Mouse (Mus musculus) megakaryocyte progenitor cell, adult 5-6 weeks (primary cell): ENCODE measurements around the gene Chaf1a. TPM values are rescaled to one million over a fixed set of nuclear protein-coding genes. Genes with fewer than 3 reads are reported as not detected.

Experiments
- ATAC-seq: replicated peaks from 2 replicates; pipeline ENCODE4 v1.8.0; 2016; ENCODE audit warnings: mild to moderate bottlenecking, moderate TSS enrichment, inconsistent platforms; ENCODE audit not compliant: poor library complexity
- total RNA-seq, 2 experiments: library from RNA; stranded (forward) in 1 of 2; stranded (reverse) in 1 of 2; fragments of 157-497, 149-512 nt in 1 of 2; fragments of 200-1000 nt in 1 of 2; gene quantifications; 2 replicates each; pipeline versions ENCODE4 v1.2.3 to v1.2.4; 2015 to 2017

Gene Chaf1a
- total RNA-seq, 2 experiments from 2014 or later, result 15.5 to 32.3 TPM

DNA sequence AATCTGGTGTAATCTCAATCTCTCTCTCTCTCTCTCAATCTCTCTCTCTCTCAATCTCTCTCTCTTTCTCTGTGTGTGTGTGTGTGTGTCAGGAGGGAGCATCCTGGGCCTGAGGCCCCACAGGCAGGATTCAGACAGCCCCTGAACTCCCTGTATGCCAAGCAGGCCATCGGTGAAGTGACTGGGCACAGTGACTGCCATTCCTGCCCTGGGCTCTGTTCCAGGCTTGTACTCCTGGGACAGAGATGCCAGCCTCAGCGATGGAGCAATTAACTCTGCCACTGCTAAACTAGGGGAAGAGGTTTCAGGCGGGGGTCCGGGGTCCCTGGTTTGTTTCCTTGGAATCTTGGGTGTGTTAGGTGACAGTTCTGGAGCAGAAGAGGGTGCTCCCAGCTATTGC is 70.3 kb downstream of the Chaf1a start:
- no peak for ATAC-seq

- ATAC-seq, result no peak
Observed at GRCm38 (mm10) chr17:56111021-56111420, 70.8 kb downstream of the Chaf1a start.

DNA sequence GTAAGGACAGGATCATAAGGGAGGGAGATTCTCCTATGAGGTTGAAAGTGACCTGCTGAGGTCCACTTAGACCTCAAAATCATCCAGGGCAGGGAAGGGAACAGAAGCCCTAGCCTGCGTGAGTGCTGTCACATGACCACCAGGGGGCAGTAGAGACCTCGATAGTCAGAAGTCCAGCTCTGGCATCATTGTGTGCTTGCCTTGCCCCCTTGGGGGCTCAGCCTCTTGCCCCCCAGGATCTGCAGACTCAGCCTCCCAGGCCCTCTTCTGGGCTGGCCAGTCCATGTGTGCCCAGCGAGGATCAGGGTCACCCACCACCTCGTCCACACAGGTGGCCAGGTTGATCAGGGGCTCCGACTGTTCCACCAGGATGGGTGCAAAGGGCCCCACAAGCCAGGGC is 71.6 kb downstream of the Chaf1a start:
- ATAC-seq, result peak; percentile 76

- ATAC-seq, result no peak
Observed at GRCm38 (mm10) chr17:56112743-56113142, 72.5 kb downstream of the Chaf1a start.

- ATAC-seq, result no peak
Observed at GRCm38 (mm10) chr17:56116193-56116592, 76.0 kb downstream of the Chaf1a start.

- peak; percentile 52 for ATAC-seq
Observed at GRCm38 (mm10) chr17:56117251-56117710, 77.0 kb downstream of the Chaf1a start, which contains the start of gene Plin5. Plin5 (minus strand) TSS chr17:56117596.

- ATAC-seq, result 0 out of 2 replicates have a peak, but pooled peaks have one; percentile 12
Observed at GRCm38 (mm10) chr17:56119431-56119830, 79.2 kb downstream of the Chaf1a start.

DNA sequence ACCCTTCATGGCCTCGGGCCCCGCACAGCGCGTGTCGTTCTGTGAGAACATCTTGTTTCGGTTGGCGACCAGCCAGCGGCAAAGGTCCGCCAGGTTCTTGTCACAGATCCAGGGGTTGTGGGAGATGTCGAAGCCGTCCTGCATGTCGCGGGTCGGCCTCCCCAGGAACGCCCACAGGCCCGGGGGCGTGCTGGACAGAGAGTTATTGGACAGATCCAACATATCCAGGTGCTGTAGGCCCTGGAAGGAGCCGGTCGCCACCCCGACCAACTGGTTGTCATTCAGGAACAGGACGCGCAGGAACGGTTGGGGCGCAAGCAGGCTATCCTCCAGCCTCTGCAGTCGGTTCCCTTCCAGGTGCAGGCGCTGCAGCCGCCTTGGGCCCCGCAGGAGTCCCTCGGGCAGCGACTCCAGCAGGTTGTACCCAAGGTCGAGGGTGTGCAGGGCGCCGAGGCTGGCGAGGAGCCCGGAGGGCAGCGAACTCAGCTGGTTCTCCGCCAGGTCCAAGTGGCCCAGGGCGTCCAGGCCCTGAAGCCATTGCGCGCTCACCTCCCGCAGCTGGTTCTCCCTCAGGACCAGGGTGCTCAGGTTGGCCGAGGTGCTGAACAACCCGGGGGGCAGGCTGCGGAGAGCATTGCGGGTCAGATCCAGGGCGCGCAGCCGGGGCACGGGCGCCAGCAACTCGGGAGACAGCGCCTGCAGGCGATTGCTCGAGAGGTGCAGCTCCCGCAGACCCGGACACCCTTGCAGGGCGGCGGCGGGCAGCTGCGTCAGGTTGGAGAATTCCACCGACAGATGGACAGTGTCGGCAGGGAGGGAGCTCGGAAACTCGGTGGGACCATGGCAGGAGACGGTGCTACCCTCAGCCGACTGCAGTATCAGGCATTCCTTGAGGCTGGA is 80.0 kb downstream of the Chaf1a start:
- no peak; the same call in 1 of the 2 replicates for ATAC-seq

DNA sequence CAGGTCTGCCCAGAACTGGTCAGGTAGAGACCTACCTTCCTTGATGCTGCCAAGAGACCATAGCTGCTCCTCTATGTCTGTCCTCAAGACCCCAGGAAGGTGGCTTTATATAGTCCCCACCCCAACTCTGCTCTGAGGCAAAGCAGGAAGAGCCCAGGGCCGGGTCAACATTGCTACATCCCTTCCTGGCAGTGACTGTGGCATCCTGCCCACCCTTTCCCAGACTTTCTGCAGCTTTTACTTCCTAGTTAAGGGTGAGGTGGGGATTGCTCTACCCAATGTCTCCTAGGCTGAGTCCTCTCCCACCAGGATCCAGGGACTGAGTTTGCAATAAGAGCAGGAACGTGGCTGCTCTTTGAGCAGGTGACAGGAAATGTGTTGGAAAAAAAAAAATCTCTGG is 81.6 kb downstream of the Chaf1a start, which contains the start of gene Lrg1:
Lrg1 (minus strand) TSS at position 176 of the 400 bp plus-strand sequence.
- 0 out of 2 replicates have a peak, but pooled peaks have one; percentile 24 for ATAC-seq

Other genes with a start within 250 kb of the Chaf1a start
- 5.9 and 9.2 TPM in 2 replicates for gene Zfp119a, start 161.5 kb upstream of the Chaf1a start, total RNA-seq (2015)
- gene Zfp119a, start 161.5 kb upstream of the Chaf1a start, total RNA-seq (2017), result 3.9 and 6.8 TPM in 2 replicates
- gene Zfp959, start 148.3 kb upstream of the Chaf1a start, total RNA-seq (2015), result 12.5 and 17.0 TPM in 2 replicates
- gene Zfp959, start 148.3 kb upstream of the Chaf1a start, total RNA-seq (2017), result 10.3 and 10.7 TPM in 2 replicates
- 3.8 and 5.5 TPM in 2 replicates for gene Zfp119b, start 90.9 kb upstream of the Chaf1a start, total RNA-seq (2015)
- gene Zfp119b, start 90.9 kb upstream of the Chaf1a start, total RNA-seq (2017), result 4.8 and 5.2 TPM in 2 replicates
- gene Ebi3, start 87.8 kb upstream of the Chaf1a start, total RNA-seq (2015), result 14.4 and 20.5 TPM in 2 replicates
- gene Ebi3, start 87.8 kb upstream of the Chaf1a start, total RNA-seq (2017), result 13.8 and 17.7 TPM in 2 replicates
- gene Yju2, start 81.3 kb upstream of the Chaf1a start, total RNA-seq (2015), result 7.4 and 11.0 TPM in 2 replicates
- gene Yju2, start 81.3 kb upstream of the Chaf1a start, total RNA-seq (2017), result 21.8 and 23.3 TPM in 2 replicates
- 0.39 and 0.98 TPM in 2 replicates for gene Shd, start 70.0 kb upstream of the Chaf1a start, total RNA-seq (2015)
- gene Shd, start 70.0 kb upstream of the Chaf1a start, total RNA-seq (2017), result not detected in 2 replicates
- not detected in 2 replicates for gene Fsd1, start 53.9 kb upstream of the Chaf1a start, total RNA-seq (2015)
- gene Fsd1, start 53.9 kb upstream of the Chaf1a start, total RNA-seq (2017), result not detected in 2 replicates
- 0.32 TPM in 1 of 2 replicates, not detected in the other for gene Stap2, start 34.9 kb upstream of the Chaf1a start, total RNA-seq (2015)
- not detected in 2 replicates for gene Stap2, start 34.9 kb upstream of the Chaf1a start, total RNA-seq (2017)
- 9.2 and 17.4 TPM in 2 replicates for gene Mpnd, start 34.7 kb upstream of the Chaf1a start, total RNA-seq (2015)
- gene Mpnd, start 34.7 kb upstream of the Chaf1a start, total RNA-seq (2017), result 76.6 and 92.5 TPM in 2 replicates
- 19.1 TPM in 2 replicates for gene Sh3gl1, start 3.8 kb upstream of the Chaf1a start, total RNA-seq (2015)
- gene Sh3gl1, start 3.8 kb upstream of the Chaf1a start, total RNA-seq (2017), result 22.1 and 25.0 TPM in 2 replicates
- 13.6 and 13.7 TPM in 2 replicates for gene Ubxn6, start 34.6 kb downstream of the Chaf1a start, total RNA-seq (2015)
- 17.4 and 19.9 TPM in 2 replicates for gene Ubxn6, start 34.6 kb downstream of the Chaf1a start, total RNA-seq (2017)
- 20.7 and 25.4 TPM in 2 replicates for gene Hdgfl2, start 39.2 kb downstream of the Chaf1a start, total RNA-seq (2015)
- 80.0 and 87.8 TPM in 2 replicates for gene Hdgfl2, start 39.2 kb downstream of the Chaf1a start, total RNA-seq (2017)
- not detected in 2 replicates for gene Plin4, start 69.4 kb downstream of the Chaf1a start, total RNA-seq (2015)
- gene Plin4, start 69.4 kb downstream of the Chaf1a start, total RNA-seq (2017), result not detected in 2 replicates
- 0.17 TPM in 1 of 2 replicates, not detected in the other for gene Plin5, start 77.2 kb downstream of the Chaf1a start, total RNA-seq (2015)
- 0.14 TPM in 1 of 2 replicates, not detected in the other for gene Plin5, start 77.2 kb downstream of the Chaf1a start, total RNA-seq (2017)
- gene Lrg1, start 81.6 kb downstream of the Chaf1a start, total RNA-seq (2015), result 1.6 and 3.6 TPM in 2 replicates
- gene Lrg1, start 81.6 kb downstream of the Chaf1a start, total RNA-seq (2017), result 1.4 and 4.7 TPM in 2 replicates
- 1.8 and 2.2 TPM in 2 replicates for gene Sema6b, start 99.9 kb downstream of the Chaf1a start, total RNA-seq (2015)
- 3.2 and 4.9 TPM in 2 replicates for gene Sema6b, start 99.9 kb downstream of the Chaf1a start, total RNA-seq (2017)
- 1.5 and 2.2 TPM in 2 replicates for gene Tnfaip8l1, start 122.0 kb downstream of the Chaf1a start, total RNA-seq (2015)
- gene Tnfaip8l1, start 122.0 kb downstream of the Chaf1a start, total RNA-seq (2017), result 0.91 and 2.8 TPM in 2 replicates
- 55.1 and 56.1 TPM in 2 replicates for gene Mydgf, start 143.5 kb downstream of the Chaf1a start, total RNA-seq (2015)
- 50.4 and 57.1 TPM in 2 replicates for gene Mydgf, start 143.5 kb downstream of the Chaf1a start, total RNA-seq (2017)
- 27.0 and 31.0 TPM in 2 replicates for gene Dpp9, start 178.5 kb downstream of the Chaf1a start, total RNA-seq (2015)
- 15.7 and 19.9 TPM in 2 replicates for gene Dpp9, start 178.5 kb downstream of the Chaf1a start, total RNA-seq (2017)
- gene Fem1a, start 216.4 kb downstream of the Chaf1a start, total RNA-seq (2015), result 15.3 and 15.9 TPM in 2 replicates
- gene Fem1a, start 216.4 kb downstream of the Chaf1a start, total RNA-seq (2017), result 20.7 and 23.4 TPM in 2 replicates
- 9.0 and 11.4 TPM in 2 replicates for gene Ticam1, start 236.3 kb downstream of the Chaf1a start, total RNA-seq (2015)
- 3.0 and 4.1 TPM in 2 replicates for gene Ticam1, start 236.3 kb downstream of the Chaf1a start, total RNA-seq (2017)